Mouse (Mus musculus) liver, postnatal 0 days (tissue): ENCODE results near the gene Tex19.1.

Experiments
- CTCF ChIP-seq: sonication (generic); IDR thresholded peaks from 2 replicates; pipeline ENCODE4 v1.5.1; 2016; ENCODE audit warnings: antibody characterized with exemption, low read depth
- EP300 ChIP-seq: IDR thresholded peaks from 2 replicates; pipeline ENCODE4 v1.6.1; 2016; ENCODE audit warnings: antibody characterized with exemption, low read depth, mild to moderate bottlenecking

DNA sequence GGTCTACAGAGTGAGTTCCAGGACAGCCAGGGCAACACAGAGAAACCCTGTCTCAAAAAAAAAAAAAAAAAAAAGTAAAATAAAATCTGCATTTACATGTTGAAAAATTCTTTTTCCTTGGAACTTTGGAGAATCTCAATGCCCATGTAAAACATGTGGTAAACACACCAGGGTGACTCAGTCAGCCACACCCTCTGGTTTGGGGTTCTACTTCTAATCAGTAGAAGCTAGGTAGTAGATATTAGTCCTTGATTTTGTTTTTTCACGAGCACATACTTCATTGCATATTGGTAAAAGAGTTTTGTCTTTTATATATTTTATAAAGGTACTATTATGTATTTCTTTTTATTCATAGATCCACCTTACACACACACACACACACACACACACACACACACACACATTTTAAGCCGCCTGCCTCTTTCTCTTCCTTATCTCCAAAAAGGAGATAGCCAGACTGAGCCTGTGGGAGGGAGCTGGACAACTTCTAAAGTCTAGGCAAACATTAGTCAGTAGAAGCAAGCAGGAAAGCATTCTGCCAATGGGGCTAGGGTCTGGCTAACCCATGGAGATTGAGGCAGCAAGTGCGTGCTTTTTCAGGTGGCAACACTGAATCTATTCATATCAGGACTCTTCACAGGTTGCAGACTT, 20.3 kb upstream of the Tex19.1 start:
- TF ChIP-seq CTCF (no peak), EP300 (no peak)
